Mouse (Mus musculus): Measurements from ENCODE around the gene Tatdn3.
A peak's percentile ranks its signal among the peaks of the same experiment; 100 is the strongest.

The Tatdn3 gene

DNA sequence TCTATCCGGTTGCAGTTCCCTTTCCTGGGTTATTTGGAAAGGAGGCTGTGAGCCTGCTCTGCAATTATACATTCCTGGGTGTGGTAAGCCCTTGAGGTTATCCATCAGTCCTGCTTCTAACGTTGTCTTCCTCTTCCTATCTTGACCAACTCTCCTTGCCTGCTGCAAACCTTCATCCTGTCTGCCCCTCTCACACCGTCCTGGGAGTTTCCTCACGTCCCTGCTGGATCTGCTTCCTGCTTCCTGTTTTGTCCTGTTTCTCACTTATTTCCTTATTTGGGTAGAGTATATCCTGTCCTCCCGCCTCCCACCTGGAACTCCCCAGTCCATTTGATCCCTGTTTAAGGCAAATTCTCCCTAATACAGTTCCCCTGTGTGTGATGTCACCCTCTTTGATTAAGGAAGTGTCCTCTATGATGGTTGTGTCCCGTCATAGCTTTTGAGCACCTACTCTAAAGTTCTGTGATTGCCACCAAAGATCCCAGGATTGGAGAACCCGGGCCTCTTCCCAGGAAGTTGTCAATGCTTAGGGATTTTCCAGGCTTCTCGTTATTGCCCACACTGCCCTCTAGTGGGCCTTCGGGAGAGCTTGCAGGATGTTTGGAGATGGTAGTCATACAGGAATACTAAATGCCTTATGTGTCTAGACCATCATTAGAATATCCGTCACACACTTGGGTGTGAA, 12.6 kb upstream of the Tatdn3 start:
- peak; percentile 83 for DNase-seq (ENCODE audit: low spot score)

DNA sequence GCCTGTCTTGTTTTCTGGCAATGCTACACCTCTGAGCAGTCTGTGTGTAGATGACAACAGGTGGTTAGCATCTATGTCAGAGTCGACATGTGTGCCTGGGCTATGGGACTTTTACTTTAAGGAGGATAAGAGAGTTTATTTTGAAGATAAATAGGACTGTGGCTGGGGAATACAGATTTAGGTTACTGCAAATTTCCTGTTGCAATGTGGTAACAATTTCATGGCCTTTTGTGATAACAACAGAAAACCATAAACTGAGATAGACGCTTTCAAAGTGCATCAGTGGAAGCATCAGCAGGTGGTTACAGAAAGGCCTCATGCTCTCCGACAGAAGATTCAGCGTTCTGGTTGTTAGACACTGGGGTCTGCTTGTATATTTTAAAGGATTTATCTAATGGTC, 10.8 kb upstream of the Tatdn3 start:
- DNase-seq (ENCODE audit: low spot score), result no peak

DNA sequence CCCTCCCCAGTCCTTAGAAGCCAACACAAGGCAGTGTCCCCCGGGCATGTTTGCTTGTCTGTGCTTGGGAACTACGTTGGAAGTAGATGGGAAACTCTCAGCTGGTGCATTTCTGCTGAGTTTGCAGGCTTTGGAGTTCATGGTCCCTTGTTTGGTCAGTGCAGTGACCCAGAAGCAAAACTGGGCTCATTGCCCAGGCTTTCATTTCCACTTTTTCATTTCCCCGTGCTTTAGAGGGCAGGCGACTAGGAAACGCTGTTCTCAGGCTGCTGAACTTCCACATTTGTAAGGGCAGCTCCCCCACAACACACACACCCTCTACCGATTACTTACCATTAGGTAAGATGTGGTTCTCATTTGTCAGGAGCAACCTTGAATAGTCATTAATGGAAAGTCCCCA, 10.3 kb upstream of the Tatdn3 start:
- peak; percentile 31 for DNase-seq (ENCODE audit: low spot score)

DNA sequence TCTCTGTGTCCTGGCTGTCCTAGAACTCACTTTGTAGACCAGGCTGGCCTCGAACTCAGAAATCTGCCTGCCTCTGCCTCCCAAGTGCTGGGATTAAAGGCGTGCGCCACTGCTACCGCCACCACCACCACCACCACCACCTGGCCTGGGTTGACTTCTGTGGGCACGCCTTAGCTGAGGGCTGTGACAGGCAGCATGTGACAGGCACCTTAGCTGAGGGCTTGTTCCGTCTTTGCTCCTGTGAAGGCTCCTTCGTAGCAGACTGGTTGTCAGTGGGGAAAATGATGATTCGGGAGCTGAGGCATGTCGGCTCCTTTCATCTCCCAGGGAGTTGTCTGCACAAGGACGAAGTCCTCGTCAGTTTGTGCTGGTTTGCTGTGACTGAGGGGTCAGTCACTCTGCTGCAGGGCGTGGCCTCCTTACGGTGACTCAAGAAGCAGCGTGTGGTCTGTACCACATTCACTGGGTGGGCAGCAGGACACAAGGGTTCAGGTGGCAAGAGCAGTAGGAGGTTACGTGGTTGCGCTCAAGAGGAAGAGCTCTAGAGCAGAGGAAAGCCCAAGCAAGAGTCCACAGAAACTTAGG, 9.7 kb upstream of the Tatdn3 start:
- DNase-seq (ENCODE audit: low spot score), result no peak

DNA sequence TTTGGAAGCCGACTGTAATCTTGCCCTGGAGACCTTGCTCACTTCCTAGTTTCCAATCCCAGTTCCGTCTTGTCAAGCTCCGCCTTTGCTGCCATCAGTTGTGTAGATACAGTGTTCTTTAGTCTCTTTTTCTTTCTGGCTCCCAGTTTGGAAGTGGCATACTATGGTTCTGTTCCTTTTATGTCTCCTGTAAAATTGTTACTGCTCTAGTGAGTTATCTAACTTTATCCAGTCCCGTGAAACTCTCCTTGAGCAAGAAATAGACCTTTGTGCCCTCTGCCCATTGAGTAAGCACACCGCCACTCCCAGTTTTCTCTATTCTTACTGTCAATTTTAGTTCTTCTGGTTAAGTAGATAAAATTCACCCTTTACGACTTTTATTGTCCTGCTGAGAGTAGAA, 8.9 kb upstream of the Tatdn3 start:
- no peak for DNase-seq (ENCODE audit: low spot score)

DNA sequence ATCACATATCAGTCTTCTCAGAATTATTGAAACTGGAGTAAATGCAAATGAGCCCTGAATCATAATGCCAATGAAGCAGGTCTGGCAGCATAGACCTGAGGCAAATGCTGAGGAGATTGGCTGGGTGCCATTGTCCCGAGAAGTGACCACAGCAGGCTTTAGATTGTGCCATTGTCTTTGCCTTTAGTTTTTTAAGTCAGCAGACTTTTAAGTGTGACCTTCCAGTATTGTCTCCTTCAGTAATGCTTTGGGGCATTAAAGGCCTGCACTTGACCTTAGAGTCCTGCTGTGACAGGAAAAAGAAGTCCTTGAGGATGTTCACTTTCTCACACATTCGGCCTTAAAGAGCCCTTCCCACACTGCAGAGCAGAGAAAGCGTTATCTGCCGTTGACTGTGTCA, 7.5 kb upstream of the Tatdn3 start:
- DNase-seq (ENCODE audit: low spot score), result no peak

DNA sequence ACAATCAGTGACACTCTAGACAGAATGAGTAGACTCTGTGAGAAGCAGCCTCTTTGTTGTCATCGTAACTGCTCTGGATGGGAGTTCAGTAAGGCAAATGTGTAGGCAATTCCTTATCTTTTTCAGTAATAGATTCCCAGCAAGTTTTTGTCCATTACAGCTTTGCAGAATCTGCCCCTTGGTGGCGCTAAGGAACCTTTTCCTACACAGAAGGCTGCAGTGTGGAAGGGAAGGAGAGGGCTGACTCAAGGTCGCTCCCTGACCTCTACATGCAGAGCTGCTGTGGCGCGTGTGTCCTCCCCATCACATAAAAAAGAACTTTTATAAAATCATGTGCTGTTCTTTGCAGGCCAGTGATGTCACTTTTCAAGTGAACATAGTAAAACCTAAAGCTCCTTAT, 5.6 kb upstream of the Tatdn3 start:
- no peak for DNase-seq (ENCODE audit: low spot score)

DNA sequence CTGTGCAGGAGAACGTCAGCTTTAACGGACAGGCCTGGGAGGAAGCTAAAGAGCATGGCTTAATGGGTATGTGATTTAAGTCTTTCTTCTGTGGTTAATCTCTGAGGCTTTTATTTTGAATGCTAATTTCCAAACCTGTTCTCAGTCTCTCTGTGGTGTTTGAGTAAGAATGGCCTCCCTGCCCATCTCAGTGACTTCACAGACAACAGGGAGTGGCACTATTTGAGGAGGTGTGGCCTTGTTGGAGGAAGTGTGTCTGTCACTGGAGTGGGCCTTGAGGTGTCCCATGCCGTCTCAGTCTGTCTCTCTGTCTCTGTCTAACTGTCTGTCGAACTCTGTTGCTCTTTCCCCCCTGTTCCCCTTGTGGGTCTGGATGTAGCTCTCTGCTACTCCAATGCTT, 2.5 kb upstream of the Tatdn3 start:
- no peak for DNase-seq (ENCODE audit: low spot score)

DNA sequence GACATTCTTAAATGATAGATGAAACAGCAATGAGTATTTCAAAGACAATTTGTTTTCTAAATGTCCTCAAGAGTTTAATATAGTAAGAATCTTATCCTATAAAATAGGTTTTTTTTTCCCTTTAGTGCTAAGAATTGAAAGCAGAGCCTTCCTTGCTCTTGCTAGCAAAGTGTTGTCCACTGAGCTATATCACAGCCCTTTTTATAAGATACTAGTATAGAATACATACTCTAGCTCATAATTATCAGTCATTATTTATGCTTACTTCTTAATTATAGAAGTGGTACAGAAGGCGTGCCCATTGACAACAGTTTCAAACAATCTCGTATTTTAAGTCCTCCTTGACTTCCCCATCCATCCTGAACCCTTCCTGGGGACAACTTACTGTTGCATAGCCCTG, 1.8 kb upstream of the Tatdn3 start:
- no peak for DNase-seq (ENCODE audit: low spot score)

DNA sequence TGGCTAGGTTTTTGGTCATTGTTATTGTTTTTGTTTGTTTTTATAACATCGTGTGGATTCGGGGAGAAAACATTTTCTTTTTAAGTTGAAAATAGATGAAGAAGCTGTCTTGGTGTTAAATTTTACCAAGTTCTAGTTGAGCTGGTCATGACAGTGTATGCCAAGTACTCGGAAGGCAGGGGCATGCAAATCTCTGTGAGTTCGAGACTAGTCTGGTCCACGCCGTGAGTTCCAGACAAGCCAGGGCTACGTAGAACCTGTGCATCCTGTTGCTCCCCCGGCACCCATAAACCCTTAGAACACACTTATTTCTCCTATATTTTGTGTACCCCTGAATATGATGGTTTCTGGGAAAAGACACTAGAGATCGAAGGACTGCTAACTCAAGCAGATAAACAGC, 968 bp upstream of the Tatdn3 start:
- DNase-seq (ENCODE audit: low spot score), result no peak

DNA sequence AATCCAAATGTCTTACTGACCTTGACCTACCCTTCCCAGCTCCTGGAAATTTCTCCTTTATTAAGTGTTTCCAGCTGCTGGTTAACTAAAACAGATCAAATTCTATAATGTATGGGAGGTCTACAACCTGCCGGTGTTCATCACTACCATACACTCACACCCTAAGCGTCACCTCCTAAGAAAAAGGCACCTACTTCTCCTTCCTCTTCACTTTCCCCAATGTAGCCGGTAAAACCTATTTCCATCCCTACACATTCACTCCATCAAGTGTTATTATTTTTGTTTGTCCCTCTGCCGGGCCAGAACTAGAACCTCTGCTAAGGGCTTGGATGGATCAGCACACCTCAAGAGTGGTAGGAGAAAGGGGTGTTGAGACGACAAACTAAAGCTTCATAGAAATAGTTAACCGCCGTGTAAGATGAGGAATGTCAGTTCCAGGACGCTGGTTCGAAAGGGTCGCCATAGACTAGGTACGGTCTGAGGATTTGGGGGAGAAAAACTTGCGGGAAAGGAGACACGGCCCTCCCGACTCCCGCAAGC, 421 bp downstream of the Tatdn3 start:
- no peak for DNase-seq (ENCODE audit: low spot score)

DNA sequence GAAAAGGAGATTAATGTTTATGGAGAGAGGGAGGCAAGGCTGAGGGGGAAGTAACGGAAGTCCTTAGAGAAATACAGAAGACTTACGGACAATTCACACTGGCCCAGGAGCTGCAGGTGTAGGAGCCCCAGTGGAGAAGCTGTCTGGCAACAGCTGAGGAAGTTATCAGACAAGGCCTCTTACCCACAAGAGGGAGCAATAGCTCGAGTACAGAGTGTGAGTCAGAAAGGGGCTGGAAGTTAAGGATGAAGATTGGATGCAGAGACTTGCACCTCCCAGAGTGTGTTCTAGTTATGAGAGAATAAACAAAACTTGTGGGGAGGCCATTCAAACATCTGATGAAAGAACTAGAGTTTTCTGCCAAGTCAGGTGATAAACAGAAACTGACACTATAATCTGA, 5.3 kb downstream of the Tatdn3 start:
- DNase-seq (ENCODE audit: low spot score), result no peak

DNA sequence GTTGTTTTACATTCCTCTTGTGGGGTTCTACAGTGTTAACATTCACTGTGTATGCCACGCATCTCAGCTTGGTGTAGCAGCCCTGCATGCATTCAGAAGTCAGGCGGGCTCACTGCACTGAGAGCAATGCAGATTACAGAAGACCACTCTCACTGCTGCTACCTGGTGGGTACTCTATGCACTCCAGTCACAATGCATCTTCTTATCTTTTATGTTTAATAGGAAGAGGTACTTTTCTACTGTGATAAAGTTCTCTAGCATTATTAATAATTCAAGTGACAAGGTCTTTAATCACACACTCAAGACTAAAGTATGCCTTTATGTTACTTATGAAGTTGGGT, 7.2 kb downstream of the Tatdn3 start:
- DNase-seq (ENCODE audit: low spot score), result no peak

DNA sequence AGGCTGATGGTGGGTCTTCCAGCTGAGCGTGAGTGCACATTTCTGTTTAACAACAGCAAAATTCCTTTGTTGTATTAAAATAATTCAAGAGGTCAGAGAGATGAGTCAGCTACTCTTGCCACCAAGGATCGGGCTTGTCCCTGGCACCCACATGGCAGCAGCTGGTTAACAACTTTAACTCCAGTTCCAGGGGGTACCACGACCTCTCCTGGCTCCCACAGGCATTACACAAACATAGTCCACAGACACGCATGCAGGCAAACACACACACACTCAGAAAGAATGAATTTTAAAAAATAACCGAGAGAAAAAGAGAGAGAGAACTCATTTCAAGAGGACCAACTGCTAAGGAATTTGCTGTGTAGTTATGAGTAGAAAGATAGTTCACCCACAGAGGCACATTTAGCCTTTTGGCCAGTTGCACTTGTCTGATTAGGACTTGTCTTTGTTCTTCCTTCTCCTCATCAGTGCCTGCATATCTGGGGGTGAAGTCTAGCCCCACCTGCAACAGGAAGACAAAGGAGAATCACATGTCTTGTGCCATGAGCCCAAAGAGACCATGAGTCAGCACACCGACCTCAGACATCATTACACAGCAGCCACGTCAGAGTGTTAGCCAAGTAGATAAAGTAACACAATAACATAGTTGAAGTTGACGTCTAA, 7.7 kb downstream of the Tatdn3 start:
- no peak for DNase-seq (ENCODE audit: low spot score)

DNA sequence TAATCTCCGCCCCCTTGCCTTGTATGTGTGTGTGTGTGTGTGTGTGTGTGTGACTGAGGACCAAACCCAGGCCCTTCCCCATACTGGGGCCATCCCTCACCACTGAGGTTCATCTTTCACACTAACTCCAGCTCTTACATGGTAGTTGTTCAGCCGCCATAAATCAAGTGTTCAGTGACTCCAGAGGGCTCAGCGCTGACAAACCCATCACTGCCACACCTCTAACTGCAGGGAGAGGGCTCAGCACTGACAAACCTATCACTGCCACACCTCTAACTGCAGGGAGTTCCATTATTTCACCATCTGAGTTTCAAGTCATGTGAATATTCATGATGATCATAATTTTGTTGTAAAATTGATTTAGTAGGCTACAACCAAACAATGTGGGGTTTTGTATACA, 9.2 kb downstream of the Tatdn3 start:
- no peak for DNase-seq (ENCODE audit: low spot score)

DNA sequence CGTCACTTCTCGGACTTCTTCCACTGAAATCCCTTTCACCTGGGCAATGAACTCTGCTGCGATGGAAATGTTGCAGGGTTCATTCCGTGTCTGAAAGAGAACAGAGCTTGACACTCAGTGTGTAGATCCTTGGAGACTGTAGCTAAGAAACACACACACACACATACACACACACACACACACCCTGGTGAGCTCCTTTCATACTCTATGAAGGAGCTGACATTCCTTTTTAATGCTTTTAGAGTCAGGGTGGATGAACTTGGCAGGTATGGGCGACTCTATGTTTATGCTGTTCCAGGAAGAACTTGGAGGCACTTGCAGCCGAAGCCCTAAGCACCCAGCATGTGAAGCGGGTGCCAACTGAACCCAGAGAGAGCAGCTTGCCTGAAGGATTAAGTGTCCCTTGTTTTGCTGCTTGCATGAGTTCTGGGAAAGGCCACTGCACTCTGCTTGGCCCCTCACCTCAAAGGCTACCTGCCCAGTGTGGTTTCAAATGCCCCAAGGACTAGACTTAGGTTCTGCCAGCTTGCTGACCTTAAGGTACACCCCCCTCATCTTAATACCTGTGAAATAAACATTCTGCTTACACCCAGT, 16.4 kb downstream of the Tatdn3 start:
- peak; percentile 17 for DNase-seq (ENCODE audit: low spot score)

DNA sequence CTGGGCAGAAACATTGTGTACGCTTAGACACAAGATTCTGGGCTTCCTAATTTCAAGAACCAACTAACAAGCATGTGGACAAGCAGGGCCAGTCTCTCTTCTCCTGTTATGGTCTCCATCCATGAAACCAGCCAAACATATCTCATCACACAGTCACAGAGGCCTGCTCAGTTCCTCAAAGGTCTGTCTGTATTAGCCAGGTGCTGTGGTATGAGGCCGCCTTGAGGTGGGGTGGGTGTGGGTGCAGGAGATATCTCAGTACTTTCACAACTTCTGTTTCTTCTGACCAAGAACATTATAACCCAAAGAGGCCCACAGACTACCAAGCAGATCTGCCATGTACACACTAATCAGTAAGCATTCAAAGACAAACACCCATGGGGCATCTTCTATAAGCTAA, 17.5 kb downstream of the Tatdn3 start:
- no peak for DNase-seq (ENCODE audit: low spot score)

DNA sequence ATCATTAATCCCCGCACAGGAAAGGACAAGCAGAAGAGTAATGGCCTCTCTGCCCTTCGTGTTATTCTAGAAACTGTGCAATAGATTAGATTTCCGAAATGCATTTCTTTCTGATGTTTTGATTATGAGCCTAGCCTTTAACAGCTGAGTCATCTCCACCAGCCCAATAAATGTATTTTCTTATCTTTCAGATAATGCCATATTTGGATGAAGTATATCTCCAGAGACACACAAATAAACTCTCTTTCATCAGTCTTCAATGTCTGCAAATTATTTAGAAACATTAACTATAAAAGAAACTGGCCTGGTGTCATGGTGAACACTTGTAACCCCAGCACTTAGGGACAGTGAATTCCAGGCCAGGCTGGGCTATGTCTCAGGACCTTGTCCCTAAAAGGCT, 20.0 kb downstream of the Tatdn3 start:
- no peak for DNase-seq (ENCODE audit: low spot score)

DNA sequence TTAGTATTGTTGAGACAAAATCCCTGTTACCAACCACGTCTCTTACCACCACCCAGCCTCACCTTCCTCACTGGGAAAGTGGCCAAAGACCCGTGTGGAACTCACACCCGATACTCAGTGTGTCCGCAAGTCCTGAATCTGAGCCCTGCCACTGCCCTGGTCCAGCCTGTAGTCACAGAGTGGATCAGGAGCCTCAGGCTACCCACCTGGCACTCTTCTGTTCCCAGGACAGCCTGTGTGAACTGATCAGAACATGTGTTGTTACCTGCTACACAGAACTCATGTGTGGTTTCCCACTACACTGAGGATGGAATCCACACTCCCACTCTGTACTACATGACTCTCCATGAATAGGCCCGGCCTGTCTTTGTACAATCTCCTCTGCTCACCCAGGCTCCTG, 20.6 kb downstream of the Tatdn3 start:
- no peak for DNase-seq (ENCODE audit: low spot score)

DNA sequence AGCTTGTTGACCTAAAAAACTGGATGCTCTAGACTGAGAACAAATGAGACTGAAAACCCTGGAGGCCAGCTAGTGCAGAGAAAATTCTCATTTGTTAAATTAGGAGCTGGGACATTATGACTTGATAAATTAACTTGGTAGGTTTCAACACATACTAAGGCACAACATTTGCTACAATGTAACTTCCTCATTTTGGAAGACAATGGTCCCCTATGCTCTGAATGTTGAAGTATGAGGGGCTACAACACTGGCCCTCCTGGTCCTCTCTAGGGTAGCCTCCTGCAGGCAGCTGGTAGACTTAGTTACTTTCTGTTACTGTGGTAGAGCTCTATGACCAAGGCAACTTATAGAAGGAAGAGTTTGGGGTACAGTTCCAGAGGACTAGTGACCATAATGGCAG, 21.4 kb downstream of the Tatdn3 start:
- no peak for DNase-seq (ENCODE audit: low spot score)

DNA sequence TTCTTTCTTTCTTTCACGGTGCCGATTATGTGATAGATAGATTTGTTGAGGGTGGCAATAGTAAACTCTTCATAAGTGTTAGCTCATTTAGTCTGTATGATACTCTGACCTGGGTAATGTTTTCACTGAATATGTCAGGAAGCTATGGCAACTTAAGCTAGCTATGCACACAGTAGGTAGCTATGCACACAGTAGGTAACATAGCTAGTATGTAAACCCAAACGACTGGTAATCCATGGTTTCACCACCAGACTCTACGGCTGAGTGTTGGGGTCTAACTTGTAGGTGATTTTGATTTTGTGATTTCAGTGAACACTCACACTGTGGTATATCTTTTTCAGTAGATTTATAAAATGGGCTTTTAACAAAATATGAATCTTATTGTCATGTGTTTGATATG, 24.7 kb downstream of the Tatdn3 start:
- DNase-seq (ENCODE audit: low spot score), result no peak

DNA sequence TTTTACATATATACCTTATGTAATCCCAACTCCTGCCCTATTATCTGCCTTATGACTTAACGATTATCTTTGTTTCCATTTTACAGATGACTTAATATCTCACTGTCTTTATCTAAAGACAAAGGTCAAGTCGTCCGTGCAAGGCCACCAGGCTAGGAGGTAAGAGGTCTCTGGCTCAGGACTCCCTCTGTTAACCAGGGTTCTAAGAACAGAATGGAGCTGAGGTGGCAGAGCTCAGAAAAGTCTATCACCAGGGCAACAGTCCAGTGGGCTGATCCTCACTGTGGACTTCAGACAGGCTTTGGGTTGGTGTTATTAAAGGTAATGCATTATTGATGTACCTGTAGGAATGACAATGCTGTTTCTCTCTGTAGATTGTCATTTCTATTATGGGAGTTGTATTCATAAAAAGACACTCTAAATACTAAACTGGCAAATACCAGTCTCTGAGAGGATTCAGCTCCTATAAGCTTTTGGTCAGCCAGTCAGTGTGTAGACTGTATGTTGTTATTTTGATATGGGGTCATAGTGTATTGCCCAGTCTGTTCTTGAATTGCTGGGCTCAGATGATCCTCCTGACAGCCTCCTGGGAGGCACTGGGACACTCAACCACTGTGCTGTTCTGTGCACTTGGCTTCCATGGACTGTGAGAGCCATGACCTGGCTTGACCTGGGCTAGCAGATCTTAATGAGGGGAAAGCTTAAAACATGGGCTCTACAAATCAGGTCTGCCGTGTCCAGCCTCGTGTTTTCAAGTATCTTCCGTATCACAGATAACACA, 26.0 kb downstream of the Tatdn3 start, which contains the start of gene Spata45:
Gene Spata45, plus strand, starts transcription at position 86 of the 781 bp plus-strand sequence.
- no peak for DNase-seq (ENCODE audit: low spot score)
